Mouse (Mus musculus) liver, postnatal 0 days (tissue): ENCODE results near the gene Pde4c. TPM values are rescaled to one million over a fixed set of nuclear protein-coding genes. Genes with fewer than 3 reads are reported as not detected.

Experiments
- ATAC-seq: fragments of 200-750 bp; cut with Nextera tagmentation; 2 replicates; pipeline ENCODE4 v1.8.0; 2017; ENCODE audit warnings: mild to moderate bottlenecking, moderate library complexity
- DNase-seq: peaks from one replicate; pipeline ENCODE4 v3.0.0-alpha.2; 2016
- H3K27ac ChIP-seq: fragments of 300-500 bp; sonication (generic); 2 replicates; pipeline ENCODE4 v1.5.1; 2014; ENCODE audit warnings: antibody characterized with exemption, moderate library complexity, mild to moderate bottlenecking, low read depth
- H3K27me3 ChIP-seq: fragments of 300-500 bp; sonication (generic); 2 replicates; pipeline ENCODE4 v1.6.1; 2014; ENCODE audit warnings: low read length, control low read depth, mixed read lengths; ENCODE audit not compliant: insufficient read depth
- H3K36me3 ChIP-seq: fragments of 300-500 bp; sonication (generic); replicated peaks from 2 replicates; pipeline ENCODE4 v1.6.1; 2014; ENCODE audit warnings: mild to moderate bottlenecking, control low read depth, low read length, moderate library complexity, mixed read lengths; ENCODE audit not compliant: insufficient read depth
- H3K4me1 ChIP-seq: fragments of 300-500 bp; sonication (generic); 2 replicates; pipeline ENCODE4 v1.6.1; 2014; ENCODE audit warnings: antibody characterized with exemption, mild to moderate bottlenecking, control low read depth; ENCODE audit not compliant: insufficient read depth
- H3K4me2 ChIP-seq: fragments of 300-500 bp; sonication (generic); 2 replicates; pipeline ENCODE4 v1.6.1; 2014; ENCODE audit warnings: low read depth, mild to moderate bottlenecking, low read length, moderate library complexity, mixed read lengths
- H3K4me3 ChIP-seq: fragments of 300-500 bp; sonication (generic); 2 replicates; pipeline ENCODE4 v1.5.1; 2014; ENCODE audit warnings: low read depth, low read length
- H3K9ac ChIP-seq: fragments of 300-500 bp; sonication (generic); replicated peaks from 2 replicates; pipeline ENCODE4 v1.6.1; 2014; ENCODE audit warnings: mild to moderate bottlenecking, moderate library complexity
- H3K9me3 ChIP-seq: fragments of 300-500 bp; sonication (generic); 2 replicates; pipeline ENCODE4 v1.6.1; 2016; ENCODE audit warnings: mild to moderate bottlenecking, control low read depth, low read length, mixed read lengths
- CTCF ChIP-seq: sonication (generic); IDR thresholded peaks from 2 replicates; pipeline ENCODE4 v1.5.1; 2016; ENCODE audit warnings: antibody characterized with exemption, low read depth
- EP300 ChIP-seq: IDR thresholded peaks from 2 replicates; pipeline ENCODE4 v1.6.1; 2016; ENCODE audit warnings: antibody characterized with exemption, low read depth, mild to moderate bottlenecking
- WGBS: fragments of 180-500 bp; shearing (Covaris S2); extraction: QIAGEN DNeasy Blood & Tissue Kit; methylation state at CpG from one replicate; pipeline ENCODE4 v1.1.7; 2014; ENCODE audit not compliant: insufficient replicate concordance; 5-methylcytosine and 5-hydroxymethylcytosine counted together
- polyA plus RNA-seq: library from polyadenylated mRNA; unstranded; fragments of >200 nt; fragmentation: Nextera tagmentation; extraction: Ambion mirVana; gene quantifications from 2 replicates; pipeline ENCODE4 v1.2.1, GENCODE M21; 2015

Gene Pde4c
- polyA plus RNA-seq, 1 experiment from 2014 or later = 1.6 TPM

DNA sequence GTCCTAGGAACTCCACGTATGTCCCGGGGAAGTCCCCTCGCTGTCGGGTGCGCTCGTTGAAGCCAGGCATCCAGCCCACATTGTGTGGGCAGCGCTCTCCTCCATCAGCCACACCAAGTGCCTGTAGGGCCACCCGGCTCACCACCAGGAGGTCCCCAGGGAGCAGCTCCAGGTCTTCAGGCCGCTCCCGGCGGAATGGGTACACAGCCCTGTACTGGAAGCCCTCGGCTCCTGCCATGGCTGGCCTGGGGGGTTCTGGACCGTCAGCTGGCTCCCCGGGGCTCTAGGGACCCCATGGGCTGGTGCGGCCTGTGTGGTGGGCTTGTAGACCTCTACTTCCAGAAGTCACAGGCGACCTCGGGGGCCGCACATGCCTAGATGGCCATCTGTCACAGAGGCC lies 51.2 kb downstream of the Pde4c start:
- peaks cover 29% of the 10 kb centered on the region for H3K36me3 ChIP-seq
- H3K4me3 ChIP-seq = no peak overlapping the region
- no peaks in the 10 kb centered on the region for H3K27me3 ChIP-seq
- 89% methylated on average over 18 of the region's 18 CpGs for WGBS
- no peak overlapping the region for H3K27ac ChIP-seq
- peaks cover 38% of the 10 kb centered on the region for H3K4me1 ChIP-seq
- TF ChIP-seq CTCF (no peak), EP300 (no peak)
- ATAC-seq (no peak), DNase-seq (no peak)
- no peaks in the 10 kb centered on the region for H3K9me3 ChIP-seq
- H3K9ac ChIP-seq = no peak overlapping the region; the same call in 1 of the 2 replicates
- no peak overlapping the region for H3K4me2 ChIP-seq

DNA sequence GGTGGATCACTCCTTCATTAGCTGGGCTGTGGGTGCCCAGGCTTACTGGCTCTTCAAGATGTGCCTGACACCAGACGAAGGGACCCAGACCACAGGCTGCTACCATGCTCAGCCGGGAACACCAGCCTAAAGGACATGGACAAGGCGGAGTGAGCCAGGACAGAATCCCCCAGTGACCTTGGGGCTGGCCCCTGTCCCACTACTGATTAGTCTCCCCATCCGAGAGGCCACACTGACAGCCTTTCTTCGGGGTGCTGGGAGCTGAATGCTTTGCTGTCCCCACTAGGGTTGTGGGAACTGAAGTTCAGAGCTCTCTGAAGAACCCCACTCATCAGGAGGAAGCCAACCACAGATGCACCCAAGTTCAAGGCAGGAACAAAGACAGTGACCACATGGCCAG lies 51.7 kb downstream of the Pde4c start:
- H3K36me3 ChIP-seq = peaks cover 33% of the 10 kb centered on the region

DNA sequence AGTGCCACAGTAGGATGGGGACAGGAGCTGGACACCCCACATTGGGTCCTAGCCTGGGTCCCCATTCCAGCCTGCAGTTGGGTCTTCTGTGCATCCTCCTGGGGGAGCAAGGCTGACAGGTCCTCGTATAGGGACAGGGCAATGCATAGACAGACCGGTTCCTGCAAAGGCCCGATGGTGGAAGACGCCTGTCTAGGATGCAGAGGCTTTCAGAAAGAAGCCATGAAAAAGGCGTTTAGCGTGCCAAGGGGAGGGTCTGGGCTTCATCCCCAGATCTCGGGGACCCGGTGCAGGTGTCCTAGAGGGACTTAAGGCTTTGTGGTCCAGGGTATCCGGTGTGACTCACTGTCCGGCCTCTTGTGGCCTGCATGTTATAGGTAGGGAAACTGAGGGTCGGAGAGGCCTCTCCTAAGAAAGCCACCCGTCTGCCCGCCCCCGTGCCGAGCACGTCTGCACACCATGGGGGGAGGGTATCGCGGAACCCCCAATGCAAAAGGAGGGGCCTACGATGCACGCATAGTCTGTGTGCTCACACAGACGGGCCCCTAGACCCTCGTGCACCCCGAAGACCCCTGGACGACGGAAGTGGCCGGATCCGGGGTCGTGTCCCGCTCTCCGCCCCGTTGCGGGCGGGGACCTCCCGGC lies 52.5 kb downstream of the Pde4c start:
- Histone ChIP-seq H3K4me1 (peaks cover 38% of the 10 kb centered on the region), H3K27me3 (no peaks in the 10 kb centered on the region), H3K9me3 (no peaks in the 10 kb centered on the region), H3K27ac (peak overlapping the region; percentile 49), H3K4me2 (peak overlapping the region; percentile 99), H3K36me3 (peaks cover 33% of the 10 kb centered on the region), H3K9ac (peak overlapping the region; percentile 88), H3K4me3 (peak overlapping the region; percentile 63)
- DNase-seq (no peak), ATAC-seq (no peak)
- no peak for TF ChIP-seq EP300
- WGBS = 2% methylated on average over 34 of the region's 34 CpGs

More for the DNA sequence above, 51.7 kb downstream of the Pde4c start:
- 87% methylated on average over 5 of the region's 5 CpGs for WGBS
- no peaks in the 10 kb centered on the region for H3K9me3 ChIP-seq
- H3K4me3 ChIP-seq = no peak overlapping the region
- TF ChIP-seq EP300 (no peak), CTCF (no peak)
- no peak for DNase-seq
- peaks cover 38% of the 10 kb centered on the region for H3K4me1 ChIP-seq
- no peak for ATAC-seq
- H3K27ac ChIP-seq = peak overlapping the region; percentile 16; the same call in 1 of the 2 replicates
- peak overlapping the region; percentile 99 for H3K4me2 ChIP-seq
- peak overlapping the region; percentile 88 for H3K9ac ChIP-seq
- no peaks in the 10 kb centered on the region for H3K27me3 ChIP-seq

DNA sequence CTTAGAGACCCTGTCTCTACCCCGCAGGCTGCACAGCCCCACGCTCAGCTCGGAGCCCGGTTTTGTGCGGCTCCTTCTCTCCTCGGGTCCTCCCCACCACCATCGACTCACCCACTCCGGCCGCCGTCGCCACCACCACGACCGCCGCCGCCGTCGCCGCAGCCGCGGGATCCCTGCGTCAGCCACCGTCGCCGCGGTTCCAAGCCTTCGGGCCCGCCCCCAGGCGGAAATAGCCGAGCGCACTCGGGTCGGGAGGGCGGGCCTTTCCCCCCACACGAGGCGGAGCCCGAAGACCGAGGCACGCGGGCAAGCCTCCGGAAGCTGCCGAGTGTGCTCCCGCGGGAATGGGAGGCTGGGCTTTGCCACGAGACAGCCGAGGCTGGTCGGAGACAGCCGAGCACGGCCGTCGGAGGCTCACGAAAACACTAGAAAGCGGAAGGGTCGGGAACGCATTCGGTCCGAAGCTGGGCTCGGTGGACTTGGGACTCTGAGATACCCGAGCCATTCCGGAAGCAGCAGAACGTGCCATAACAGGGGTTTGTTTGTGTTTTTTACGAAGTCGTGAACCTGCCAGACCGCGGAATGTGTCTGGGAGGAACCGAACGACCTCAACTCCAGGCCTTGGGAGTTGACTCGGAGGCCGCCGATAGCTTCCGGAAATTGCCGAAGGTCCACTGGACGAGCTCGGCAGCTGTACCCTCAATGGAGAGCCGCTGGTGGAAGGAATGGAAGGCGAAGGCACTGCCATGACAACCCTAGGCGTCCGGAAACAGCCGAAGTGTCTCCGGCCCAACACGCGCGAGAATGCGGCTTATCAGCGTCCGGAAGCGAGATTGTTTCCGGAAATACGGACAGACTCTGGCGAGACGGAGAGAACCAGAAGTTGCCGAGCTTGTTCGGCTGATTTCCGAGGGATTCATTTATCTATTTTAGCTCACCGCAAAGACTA lies 53.2 kb downstream of the Pde4c start, which contains the start of gene Pik3r2:
Gene Pik3r2 (minus strand): TSS at position 218 of the 949 bp plus-strand sequence.
- H3K9ac ChIP-seq = peak within 1 kb of the TSS; percentile 88
- under 1% methylated on average over 91 of the region's 94 CpGs for WGBS
- H3K36me3 ChIP-seq = peaks cover 40% of the 10 kb centered on the region
- TF ChIP-seq EP300 (peak; percentile 54), CTCF (no peak)
- peak within 1 kb of the TSS; percentile 99 for H3K4me2 ChIP-seq
- ATAC-seq = peak; percentile 93
- DNase-seq = peak; percentile 97
- peak within 1 kb of the TSS; percentile 63 for H3K4me3 ChIP-seq
- peak within 1 kb of the TSS; percentile 98 for H3K27ac ChIP-seq
- peaks cover 38% of the 10 kb centered on the region for H3K4me1 ChIP-seq
- no peaks in the 10 kb centered on the region for H3K27me3 ChIP-seq
- no peaks in the 10 kb centered on the region for H3K9me3 ChIP-seq

DNA sequence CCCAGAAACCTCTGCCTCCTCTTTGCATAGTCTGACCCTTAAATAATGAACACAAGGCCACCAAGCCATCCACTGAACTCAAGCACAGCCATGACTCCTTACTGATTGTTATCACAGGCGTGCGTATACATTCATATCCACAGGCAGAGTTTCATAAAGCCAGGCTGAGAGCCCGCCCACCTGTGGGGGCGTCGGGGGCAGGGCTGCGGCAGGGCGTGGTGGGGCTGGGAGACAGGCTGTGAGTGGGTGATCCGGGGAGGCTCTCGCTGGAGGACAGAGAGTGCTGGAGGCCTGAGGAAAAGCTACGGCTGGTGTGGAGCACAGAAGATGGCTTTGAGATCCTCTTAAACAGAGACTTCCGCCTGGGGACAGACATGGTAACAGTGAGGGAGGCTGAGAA lies 56.6 kb downstream of the Pde4c start:
- TF ChIP-seq CTCF (no peak), EP300 (no peak)
- Histone ChIP-seq H3K27ac (no peak overlapping the region), H3K27me3 (no peaks in the 10 kb centered on the region), H3K4me3 (no peak overlapping the region), H3K9ac (no peak overlapping the region), H3K4me2 (no peak overlapping the region), H3K36me3 (peaks cover 59% of the 10 kb centered on the region), H3K9me3 (no peaks in the 10 kb centered on the region), H3K4me1 (peaks cover 25% of the 10 kb centered on the region)
- WGBS = 65% methylated on average over 11 of the region's 11 CpGs
- no peak for ATAC-seq
- no peak for DNase-seq
